Mouse (Mus musculus) kidney, adult 2 months (tissue): ENCODE data around the gene Scnn1a.

Source experiments
- CTCF ChIP-seq: fragments of 200-500 bp; conservative IDR thresholded peaks from 2 replicates; pipeline ENCODE4 v1.5.1; 2011; ENCODE audit warnings: low read depth, mild to moderate bottlenecking, control low read depth, low read length, moderate library complexity, mixed read lengths; ENCODE audit not compliant: insufficient read depth, insufficient read length
- POLR2A ChIP-seq: fragments of 200-500 bp; IDR thresholded peaks from one replicate; pipeline ENCODE4 v1.6.1; 2011; ENCODE audit warnings: low read depth, low read length, control low read depth

DNA sequence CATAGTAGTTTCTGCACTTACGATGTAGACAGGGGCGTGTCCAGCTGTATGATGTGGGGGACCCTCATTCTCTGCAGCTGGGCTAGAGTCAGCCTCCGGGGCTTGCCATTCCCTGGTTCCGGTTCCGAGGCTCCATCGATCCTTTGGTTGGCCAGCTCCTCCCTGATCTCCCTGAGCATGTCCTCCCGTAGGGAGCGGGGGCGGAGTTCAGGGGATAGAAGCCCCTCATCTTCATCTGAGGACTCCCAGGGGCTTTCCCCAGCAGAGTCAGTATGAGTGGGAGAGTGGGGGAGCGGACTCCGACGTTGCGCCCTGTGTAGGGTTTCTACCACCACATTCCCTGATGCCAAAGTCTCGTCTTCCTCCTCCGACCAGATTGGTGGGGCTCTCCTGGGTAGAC, 42.6 kb downstream of the Scnn1a start:
- TF ChIP-seq POLR2A: no peak
- TF ChIP-seq CTCF: no peak
